Mouse (Mus musculus) R1 (cell line): ENCODE results near the gene Agbl4.
A peak's percentile ranks its signal among the peaks of the same experiment; 100 is the strongest.

Experiments used
- DNase-seq: peaks from one replicate; pipeline ENCODE4 v3.0.0-alpha.2; 2018; ENCODE audit warnings: low read depth, low spot score

Agbl4 gene

GRCm38 (mm10) chr4:111447918-111448317 lies 1050.5 kb downstream of the Agbl4 start:
- DNase-seq, result no peak

GRCm38 (mm10) chr4:111448586-111448985 lies 1051.1 kb downstream of the Agbl4 start:
- no peak for DNase-seq

GRCm38 (mm10) chr4:111449442-111450199 lies 1052.2 kb downstream of the Agbl4 start:
- DNase-seq, result no peak

- peak; percentile 26 for DNase-seq
Observed at GRCm38 (mm10) chr4:111451283-111451918, 1053.9 kb downstream of the Agbl4 start.

- DNase-seq, result no peak
Observed at GRCm38 (mm10) chr4:111452192-111452591, 1054.7 kb downstream of the Agbl4 start.

- no peak for DNase-seq
Observed at GRCm38 (mm10) chr4:111453275-111453674, 1055.8 kb downstream of the Agbl4 start.

- no peak for DNase-seq
Observed at GRCm38 (mm10) chr4:111455621-111456020, 1058.2 kb downstream of the Agbl4 start.

- DNase-seq, result no peak
Observed at GRCm38 (mm10) chr4:111457568-111457967, 1060.1 kb downstream of the Agbl4 start.

GRCm38 (mm10) chr4:111467293-111467773 lies 1069.9 kb downstream of the Agbl4 start:
- no peak for DNase-seq

- DNase-seq, result no peak
Observed at GRCm38 (mm10) chr4:111467796-111468195, 1070.3 kb downstream of the Agbl4 start.

- no peak for DNase-seq
Observed at GRCm38 (mm10) chr4:111469847-111470246, 1072.4 kb downstream of the Agbl4 start.

- no peak for DNase-seq
Observed at GRCm38 (mm10) chr4:111471726-111472125, 1074.3 kb downstream of the Agbl4 start.

GRCm38 (mm10) chr4:111472511-111472910 lies 1075.0 kb downstream of the Agbl4 start:
- no peak for DNase-seq

- no peak for DNase-seq
Observed at GRCm38 (mm10) chr4:111473014-111473413, 1075.6 kb downstream of the Agbl4 start.

- DNase-seq, result no peak
Observed at GRCm38 (mm10) chr4:111475374-111475971, 1078.0 kb downstream of the Agbl4 start.

GRCm38 (mm10) chr4:111477507-111477906 lies 1080.0 kb downstream of the Agbl4 start:
- DNase-seq, result no peak

GRCm38 (mm10) chr4:111483499-111483898 lies 1086.0 kb downstream of the Agbl4 start:
- no peak for DNase-seq

GRCm38 (mm10) chr4:111485189-111485588 lies 1087.7 kb downstream of the Agbl4 start:
- no peak for DNase-seq

GRCm38 (mm10) chr4:111486187-111486586 lies 1088.7 kb downstream of the Agbl4 start:
- DNase-seq, result no peak

- DNase-seq, result no peak
Observed at GRCm38 (mm10) chr4:111487233-111487843, 1089.9 kb downstream of the Agbl4 start.

- peak; percentile 41 for DNase-seq
Observed at GRCm38 (mm10) chr4:111493750-111494404, 1096.4 kb downstream of the Agbl4 start.

GRCm38 (mm10) chr4:111495949-111496348 lies 1098.5 kb downstream of the Agbl4 start:
- DNase-seq, result peak; percentile 66
